Mouse (Mus musculus) hindbrain, embryonic 16.5 days (tissue): ENCODE data around the gene Ryr1. TPM values are rescaled to one million over a fixed set of nuclear protein-coding genes. Genes with fewer than 3 reads are reported as not detected.

Experiments
- ATAC-seq: fragments of 200-750 bp; cut with Nextera tagmentation; 2 replicates; pipeline ENCODE4 v1.8.0; 2017; ENCODE audit warnings: moderate TSS enrichment, moderate library complexity
- H3K27ac ChIP-seq: fragments of 300-500 bp; sonication (generic); 2 replicates; pipeline ENCODE4 v1.5.1; 2014; ENCODE audit warnings: low read depth, mild to moderate bottlenecking, control low read depth, low read length, moderate library complexity
- H3K27me3 ChIP-seq: fragments of 300-500 bp; sonication (generic); replicated peaks from 2 replicates; pipeline ENCODE4 v1.6.1; 2014; ENCODE audit warnings: low read length; ENCODE audit not compliant: control insufficient read depth, insufficient read depth
- H3K36me3 ChIP-seq: fragments of 300-500 bp; sonication (generic); 2 replicates; pipeline ENCODE4 v1.6.1; 2014; ENCODE audit warnings: mild to moderate bottlenecking, low read length, moderate library complexity, mixed read lengths; ENCODE audit not compliant: control insufficient read depth, insufficient read depth
- H3K4me1 ChIP-seq: fragments of 300-500 bp; sonication (generic); 2 replicates; pipeline ENCODE4 v1.6.1; 2014; ENCODE audit warnings: low read depth, low read length; ENCODE audit not compliant: control insufficient read depth, insufficient read depth
- H3K4me2 ChIP-seq: fragments of 300-500 bp; sonication (generic); 2 replicates; pipeline ENCODE4 v1.6.1; 2014; ENCODE audit warnings: mild to moderate bottlenecking, low read length, control low read depth, moderate library complexity
- H3K4me3 ChIP-seq: fragments of 300-500 bp; sonication (generic); 2 replicates; pipeline ENCODE4 v1.5.1; 2014; ENCODE audit warnings: mild to moderate bottlenecking, low read length, control low read depth, moderate library complexity
- H3K9ac ChIP-seq: fragments of 300-500 bp; sonication (generic); 2 replicates; pipeline ENCODE4 v1.6.1; 2014; ENCODE audit warnings: low read depth, mild to moderate bottlenecking, control low read depth, low read length, moderate library complexity
- H3K9me3 ChIP-seq: fragments of 300-500 bp; sonication (generic); 2 replicates; pipeline ENCODE4 v1.6.1; 2014; ENCODE audit warnings: mild to moderate bottlenecking, low read length, moderate library complexity; ENCODE audit not compliant: control insufficient read depth
- WGBS: fragments of 180-500 bp; shearing (Covaris S2); extraction: QIAGEN DNeasy Blood & Tissue Kit; methylation state at CpG from one replicate; pipeline ENCODE4 v1.1.7; 2014; 5-methylcytosine and 5-hydroxymethylcytosine counted together
- polyA plus RNA-seq: library from polyadenylated mRNA; unstranded; fragments of >200 nt; fragmentation: Nextera tagmentation; extraction: Ambion mirVana; gene quantifications from 2 replicates; pipeline ENCODE4 v1.2.1, GENCODE M21; 2015

The Ryr1 gene
- polyA plus RNA-seq, 1 experiment from 2014 or later = 9.2 TPM

GRCm38 (mm10) chr7:29031641-29032040 lies 93.3 kb downstream of the Ryr1 start:
- H3K36me3 ChIP-seq = no peaks in the 10 kb centered on the region
- H3K27ac ChIP-seq = no peak overlapping the region
- ATAC-seq = no peak
- peaks cover 3% of the 10 kb centered on the region; the same call in 1 of the 2 replicates for H3K9me3 ChIP-seq
- H3K9ac ChIP-seq = no peak overlapping the region
- no peaks in the 10 kb centered on the region for H3K27me3 ChIP-seq
- H3K4me3 ChIP-seq = no peak overlapping the region
- H3K4me1 ChIP-seq = no peaks in the 10 kb centered on the region
- 69% methylated on average over 10 of the region's 10 CpGs for WGBS
- H3K4me2 ChIP-seq = no peak overlapping the region

- Histone ChIP-seq H3K27me3 (no peaks in the 10 kb centered on the region), H3K4me2 (no peak overlapping the region), H3K4me1 (no peaks in the 10 kb centered on the region), H3K9me3 (peaks cover 3% of the 10 kb centered on the region; the same call in 1 of the 2 replicates), H3K9ac (no peak overlapping the region), H3K4me3 (no peak overlapping the region), H3K36me3 (no peaks in the 10 kb centered on the region), H3K27ac (no peak overlapping the region)
- 94% methylated on average over 14 of the region's 14 CpGs for WGBS
- ATAC-seq = no peak
Observed at GRCm38 (mm10) chr7:29029690-29030656, 95.0 kb downstream of the Ryr1 start.

- Histone ChIP-seq H3K4me2 (no peak overlapping the region), H3K36me3 (no peaks in the 10 kb centered on the region), H3K4me3 (no peak overlapping the region), H3K27me3 (no peaks in the 10 kb centered on the region), H3K9me3 (peaks cover 3% of the 10 kb centered on the region; the same call in 1 of the 2 replicates), H3K4me1 (no peaks in the 10 kb centered on the region), H3K9ac (no peak overlapping the region), H3K27ac (no peak overlapping the region)
- 86% methylated on average over 6 of the region's 6 CpGs for WGBS
- no peak for ATAC-seq
Observed at GRCm38 (mm10) chr7:29028761-29029160, 96.2 kb downstream of the Ryr1 start.

DNA sequence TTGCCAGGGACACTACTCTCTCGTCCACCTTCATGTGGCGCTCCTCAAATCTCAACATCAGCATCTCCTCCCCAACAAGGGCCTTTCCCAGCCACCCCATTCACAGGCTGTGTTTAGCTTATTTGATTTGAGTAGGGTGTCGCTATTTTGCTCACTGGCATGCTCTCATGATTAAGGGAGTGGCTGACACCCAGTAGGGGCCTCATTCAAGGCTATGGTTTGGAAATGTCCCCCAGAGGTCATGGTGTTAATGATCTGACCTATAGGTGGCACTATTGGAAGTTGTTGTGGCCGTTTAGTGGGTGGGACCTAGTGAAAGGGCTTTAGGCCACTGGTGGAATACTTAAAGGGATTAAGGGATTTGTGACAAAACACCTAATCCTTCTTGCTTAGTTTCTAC lies 98.2 kb downstream of the Ryr1 start:
- Histone ChIP-seq H3K4me3 (no peak overlapping the region), H3K9ac (no peak overlapping the region)
- 81% methylated on average over 4 of the region's 4 CpGs for WGBS

GRCm38 (mm10) chr7:29026195-29026594 lies 98.8 kb downstream of the Ryr1 start:
- no peaks in the 10 kb centered on the region for H3K36me3 ChIP-seq
- H3K9me3 ChIP-seq = no peaks in the 10 kb centered on the region
- no peaks in the 10 kb centered on the region for H3K4me1 ChIP-seq
- H3K4me3 ChIP-seq = no peak overlapping the region
- no peak overlapping the region for H3K27ac ChIP-seq
- H3K27me3 ChIP-seq = 0 out of 2 replicates have a peak, but pooled peaks cover 2% of the 10 kb centered on the region
- ATAC-seq = no peak
- H3K4me2 ChIP-seq = no peak overlapping the region
- no peak overlapping the region for H3K9ac ChIP-seq
- 91% methylated on average over 5 of the region's 5 CpGs for WGBS

More for the DNA sequence above, 98.2 kb downstream of the Ryr1 start:
- H3K27me3 ChIP-seq = no peaks in the 10 kb centered on the region
- no peak overlapping the region for H3K4me2 ChIP-seq
- H3K9me3 ChIP-seq = no peaks in the 10 kb centered on the region
- H3K36me3 ChIP-seq = no peaks in the 10 kb centered on the region
- no peak overlapping the region for H3K27ac ChIP-seq
- no peak for ATAC-seq
- no peaks in the 10 kb centered on the region for H3K4me1 ChIP-seq

DNA sequence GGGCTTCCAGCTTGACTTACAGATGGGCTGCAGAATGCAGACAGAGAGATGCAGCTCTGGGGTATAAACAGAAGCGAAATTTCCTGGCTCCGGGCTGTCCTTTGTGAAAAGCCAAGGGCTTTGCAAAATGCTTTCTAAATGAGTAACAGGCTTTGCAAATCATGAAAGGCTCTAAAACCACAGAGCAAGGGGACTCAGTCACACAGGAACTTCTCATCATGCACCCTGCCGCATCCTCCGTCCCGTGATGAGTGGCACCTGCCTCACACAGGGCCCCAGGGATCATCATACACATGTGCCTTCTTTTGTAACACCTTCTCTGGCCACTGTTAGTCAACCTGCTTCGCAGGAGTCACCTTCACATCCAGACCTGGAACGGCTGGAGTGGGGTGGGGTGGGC lies 99.4 kb downstream of the Ryr1 start:
- H3K9ac ChIP-seq = no peak overlapping the region
- 82% methylated on average over 7 of the region's 7 CpGs for whole genome bisulfite sequencing
- no peaks in the 10 kb centered on the region for H3K36me3 ChIP-seq
- 0 out of 2 replicates have a peak, but pooled peaks cover 2% of the 10 kb centered on the region for H3K27me3 ChIP-seq
- H3K9me3 ChIP-seq = no peaks in the 10 kb centered on the region
- no peak overlapping the region for H3K4me3 ChIP-seq
- no peak for ATAC-seq
- H3K4me1 ChIP-seq = no peaks in the 10 kb centered on the region
- H3K27ac ChIP-seq = no peak overlapping the region
- H3K4me2 ChIP-seq = no peak overlapping the region

- no peak for ATAC-seq
- peaks cover 4% of the 10 kb centered on the region; the same call in 1 of the 2 replicates for H3K4me1 ChIP-seq
- H3K9me3 ChIP-seq = no peaks in the 10 kb centered on the region
- no peak overlapping the region for H3K4me3 ChIP-seq
- no peaks in the 10 kb centered on the region for H3K36me3 ChIP-seq
- peaks cover 8% of the 10 kb centered on the region for H3K27me3 ChIP-seq
- WGBS = 97% methylated on average over 8 of the region's 8 CpGs
- H3K27ac ChIP-seq = no peak overlapping the region
- H3K9ac ChIP-seq = no peak overlapping the region
- H3K4me2 ChIP-seq = no peak overlapping the region
Observed at GRCm38 (mm10) chr7:29023514-29023913, 101.5 kb downstream of the Ryr1 start.

DNA sequence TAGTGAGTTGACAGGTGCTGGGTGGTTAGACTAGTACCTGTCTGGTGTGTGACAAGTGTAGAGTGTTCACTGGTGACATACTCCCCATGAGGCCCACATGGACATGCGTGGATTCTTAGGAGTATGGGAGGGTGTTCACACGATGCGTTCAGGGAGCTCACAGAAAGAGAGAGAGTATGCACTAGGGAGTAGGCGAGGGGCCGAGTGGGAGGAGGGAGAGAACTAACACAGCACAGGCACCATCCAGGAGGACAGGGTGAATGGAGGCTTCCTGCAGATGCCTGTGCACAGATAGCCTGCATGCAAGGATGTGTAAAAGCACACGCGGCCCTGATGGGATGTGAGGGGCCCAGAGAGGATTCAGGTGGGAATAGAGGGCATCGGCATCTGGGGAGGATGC lies 102.5 kb downstream of the Ryr1 start:
- Histone ChIP-seq H3K9ac (no peak overlapping the region), H3K27me3 (peaks cover 15% of the 10 kb centered on the region), H3K9me3 (no peaks in the 10 kb centered on the region), H3K36me3 (no peaks in the 10 kb centered on the region), H3K4me2 (no peak overlapping the region), H3K4me3 (no peak overlapping the region), H3K27ac (no peak overlapping the region), H3K4me1 (peaks cover 4% of the 10 kb centered on the region; the same call in 1 of the 2 replicates)
- ATAC-seq = no peak
- WGBS = 89% methylated on average over 8 of the region's 8 CpGs

- H3K27me3 ChIP-seq = peaks cover 15% of the 10 kb centered on the region
- H3K9ac ChIP-seq = peak overlapping the region; percentile 46
- 4% methylated on average over 77 of the region's 88 CpGs for WGBS
Observed at GRCm38 (mm10) chr7:29019447-29020220, 105.3 kb downstream of the Ryr1 start.

More at GRCm38 (mm10) chr7:29019447-29020220, 105.3 kb downstream of the Ryr1 start:
- peak; percentile 24; the same call in 1 of the 2 replicates for ATAC-seq
- Histone ChIP-seq H3K36me3 (no peaks in the 10 kb centered on the region), H3K27ac (no peak overlapping the region), H3K4me3 (peak overlapping the region; percentile 44), H3K4me1 (peaks cover 4% of the 10 kb centered on the region; the same call in 1 of the 2 replicates), H3K4me2 (peak overlapping the region; percentile 57), H3K9me3 (no peaks in the 10 kb centered on the region)
